Mouse (Mus musculus) thymus, adult 2 months (tissue): Measurements from ENCODE around the gene Ptpn1. TPM values are rescaled to one million over a fixed set of nuclear protein-coding genes. Genes with fewer than 3 reads are reported as not detected.

Experiments
- DNase-seq: peaks from one replicate; pipeline ENCODE4 v3.0.0; 2021
- H3K27ac ChIP-seq: fragments of 200-500 bp; 2 replicates; pipeline ENCODE4 v1.5.1; 2012; ENCODE audit warnings: low read length, control low read depth; ENCODE audit not compliant: control insufficient read depth, insufficient read depth
- H3K27me3 ChIP-seq: fragments of 200-500 bp; 2 replicates; pipeline ENCODE4 v1.6.1; 2012; ENCODE audit warnings: mild to moderate bottlenecking, low read length, moderate library complexity, mixed read lengths; ENCODE audit not compliant: control insufficient read depth, insufficient read depth
- H3K36me3 ChIP-seq: fragments of 200-500 bp; 2 replicates; pipeline ENCODE4 v1.6.1; 2012; ENCODE audit warnings: mild to moderate bottlenecking, low read length, moderate library complexity; ENCODE audit not compliant: control insufficient read depth, insufficient read depth
- H3K4me1 ChIP-seq: fragments of 200-500 bp; replicated peaks from 2 replicates; pipeline ENCODE4 v1.6.1; 2012; ENCODE audit warnings: low read length; ENCODE audit not compliant: control insufficient read depth, insufficient read depth
- H3K4me3 ChIP-seq: fragments of 200-500 bp; 2 replicates; pipeline ENCODE4 v1.5.1; 2012; ENCODE audit warnings: mild to moderate bottlenecking, low read length, control low read depth, moderate library complexity; ENCODE audit not compliant: control insufficient read depth, insufficient read depth
- CTCF ChIP-seq: fragments of 200-500 bp; IDR thresholded peaks from 2 replicates; pipeline ENCODE4 v1.5.1; 2012; ENCODE audit warnings: mild to moderate bottlenecking, control low read depth, low read length, moderate library complexity, borderline replicate concordance; ENCODE audit not compliant: control insufficient read depth, poor library complexity, insufficient read depth; ENCODE audit errors: extremely low read depth
- POLR2A ChIP-seq: fragments of 200-500 bp; IDR thresholded peaks from 2 replicates; pipeline ENCODE4 v1.6.1; 2012; ENCODE audit warnings: mild to moderate bottlenecking, low read length, control low read depth, moderate library complexity; ENCODE audit not compliant: control insufficient read depth, poor library complexity, insufficient read depth; ENCODE audit errors: extremely low read depth
- WGBS: fragments of 180-500 bp; shearing (Covaris S2); methylation state at CpG from one replicate; pipeline ENCODE4 v1.1.7; 2018; 5-methylcytosine and 5-hydroxymethylcytosine counted together
- polyA plus RNA-seq: library from polyadenylated mRNA; depleted of rRNA; stranded (reverse); fragments of >200 nt; gene quantifications from 2 replicates; pipeline ENCODE4 v1.2.3, GENCODE M21; 2012

Ptpn1 gene
- polyA plus RNA-seq, 1 experiment, result 97.8 TPM

GRCm38 (mm10) chr2:167920960-167921495 is 10.8 kb upstream of the Ptpn1 start:
- H3K36me3 ChIP-seq, result no peaks in the 10 kb centered on the region
- WGBS, result 85% methylated on average over 9 of the region's 9 CpGs
- no peak for DNase-seq
- 0 out of 2 replicates have a peak, but pooled peaks cover 2% of the 10 kb centered on the region for H3K4me1 ChIP-seq
- no peak overlapping the region for H3K27ac ChIP-seq
- no peak for TF ChIP-seq POLR2A
- no peak for TF ChIP-seq CTCF
- no peak overlapping the region for H3K4me3 ChIP-seq
- no peaks in the 10 kb centered on the region for H3K27me3 ChIP-seq

- no peak overlapping the region for H3K4me3 ChIP-seq
- no peak for DNase-seq
- H3K27ac ChIP-seq, result no peak overlapping the region
- WGBS, result 82% methylated on average over 8 of the region's 8 CpGs
- TF ChIP-seq CTCF, result no peak
- no peaks in the 10 kb centered on the region for H3K27me3 ChIP-seq
- no peaks in the 10 kb centered on the region for H3K36me3 ChIP-seq
- H3K4me1 ChIP-seq, result 0 out of 2 replicates have a peak, but pooled peaks cover 2% of the 10 kb centered on the region
Observed at GRCm38 (mm10) chr2:167921823-167922222, 10.0 kb upstream of the Ptpn1 start.

- DNase-seq, result no peak
- no peak overlapping the region for H3K4me3 ChIP-seq
- no peak overlapping the region for H3K27ac ChIP-seq
- 0 out of 2 replicates have a peak, but pooled peaks cover 2% of the 10 kb centered on the region for H3K4me1 ChIP-seq
- no peaks in the 10 kb centered on the region for H3K27me3 ChIP-seq
- no peak for TF ChIP-seq CTCF
- H3K36me3 ChIP-seq, result no peaks in the 10 kb centered on the region
- 95% methylated on average over 5 of the region's 5 CpGs for WGBS
Observed at GRCm38 (mm10) chr2:167924011-167924410, 7.8 kb upstream of the Ptpn1 start.

DNA sequence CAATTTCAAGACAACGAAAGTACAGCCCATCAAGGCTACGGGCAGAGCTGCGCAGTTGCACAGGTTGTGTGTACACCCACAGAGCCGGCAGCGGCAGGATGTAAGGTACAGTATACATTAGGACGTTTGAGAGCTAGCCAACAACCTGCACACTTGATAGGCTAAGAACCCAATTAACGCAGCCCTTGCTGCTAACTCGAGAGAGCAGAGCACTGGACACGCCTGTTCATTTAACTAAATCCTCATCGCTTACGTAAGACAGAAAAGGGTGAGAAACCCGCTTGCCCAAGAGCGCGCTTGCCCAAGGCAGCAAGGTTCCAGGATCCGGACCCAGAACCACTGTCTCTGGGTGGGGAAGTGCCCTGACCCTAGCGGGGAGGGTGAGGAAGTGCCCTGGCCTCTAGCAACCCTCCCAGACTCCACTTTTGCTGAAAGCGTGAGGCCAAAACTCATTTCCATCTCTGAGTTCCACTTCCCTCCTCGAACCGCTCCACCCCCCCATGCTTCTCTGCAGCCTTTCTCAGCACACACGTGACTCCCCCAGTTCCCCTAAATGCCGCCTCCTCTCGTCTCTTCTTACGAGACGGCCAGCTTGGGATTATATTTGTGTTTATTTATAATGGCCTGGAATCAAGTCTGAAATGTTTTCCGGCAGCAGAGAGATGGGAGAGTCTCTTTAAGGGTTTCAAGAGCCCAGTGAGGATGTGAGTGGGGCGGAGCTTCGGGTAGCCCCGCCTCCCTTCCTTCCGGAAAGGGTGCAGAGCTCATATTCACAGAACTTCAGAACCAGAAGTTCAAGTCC is 6.9 kb upstream of the Ptpn1 start:
- WGBS, result 2% methylated on average over 29 of the region's 29 CpGs
- TF ChIP-seq POLR2A, result no peak
- no peak for TF ChIP-seq CTCF
- no peaks in the 10 kb centered on the region for H3K36me3 ChIP-seq
- peak; percentile 88 for DNase-seq
- peak overlapping the region; percentile 53 for H3K4me3 ChIP-seq
- peak overlapping the region; percentile 46 for H3K27ac ChIP-seq
- 0 out of 2 replicates have a peak, but pooled peaks cover 2% of the 10 kb centered on the region for H3K4me1 ChIP-seq
- H3K27me3 ChIP-seq, result no peaks in the 10 kb centered on the region

DNA sequence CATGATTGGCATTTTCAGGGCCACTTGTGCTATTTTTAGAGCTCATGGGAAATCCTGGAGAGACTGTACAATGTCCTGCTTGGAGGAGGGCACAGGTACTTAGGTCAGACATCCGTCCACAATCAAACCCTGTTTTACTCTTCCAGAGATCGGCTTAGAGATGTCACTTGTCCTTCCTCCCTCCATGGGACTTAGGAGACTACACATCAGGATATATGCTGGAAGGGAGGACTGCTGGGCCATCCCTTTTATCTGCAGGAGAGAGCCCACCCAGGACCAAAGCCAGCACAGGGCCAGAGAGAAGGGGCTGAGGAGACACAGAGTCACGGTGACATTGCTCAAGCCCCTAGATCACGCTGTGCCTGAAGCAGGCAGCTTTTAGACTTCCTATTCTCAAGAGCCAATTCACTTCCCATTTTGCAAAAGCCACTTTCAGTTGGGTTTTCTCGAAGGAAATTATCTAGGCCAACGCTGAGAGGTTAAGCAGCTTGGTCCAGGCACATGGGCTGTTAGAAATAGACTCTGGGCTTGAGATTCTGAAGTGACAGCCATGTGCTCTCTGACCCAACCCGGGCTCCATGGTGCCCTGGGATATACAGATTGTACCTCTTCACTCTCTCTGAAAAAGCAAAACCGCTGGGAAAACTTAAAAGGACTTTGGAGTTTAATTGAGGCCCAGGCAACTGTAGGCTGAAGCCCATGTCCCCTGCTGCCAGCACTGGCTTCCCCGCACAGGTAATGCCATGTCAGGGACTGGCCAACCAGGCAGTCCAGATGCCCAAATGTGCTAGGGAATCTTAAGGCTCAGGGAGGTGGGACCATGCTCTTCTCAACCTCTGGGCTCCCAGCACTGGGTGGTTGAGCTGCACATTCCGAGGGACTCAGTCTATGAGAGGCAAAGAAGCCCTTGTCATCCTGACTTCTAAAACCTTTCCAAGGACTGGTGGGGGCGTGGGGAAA is 5.7 kb upstream of the Ptpn1 start:
- H3K36me3 ChIP-seq, result no peaks in the 10 kb centered on the region
- no peak for DNase-seq
- no peak overlapping the region for H3K4me3 ChIP-seq
- H3K4me1 ChIP-seq, result peaks cover 3% of the 10 kb centered on the region; the same call in 1 of the 2 replicates
- no peak for TF ChIP-seq CTCF
- TF ChIP-seq POLR2A, result no peak
- H3K27me3 ChIP-seq, result no peaks in the 10 kb centered on the region
- WGBS, result 66% methylated on average over 11 of the region's 11 CpGs
- no peak overlapping the region for H3K27ac ChIP-seq

GRCm38 (mm10) chr2:167928002-167928526 is 3.8 kb upstream of the Ptpn1 start:
- 90% methylated on average over 4 of the region's 4 CpGs for WGBS
- no peaks in the 10 kb centered on the region for H3K36me3 ChIP-seq
- H3K27ac ChIP-seq, result no peak overlapping the region
- no peaks in the 10 kb centered on the region for H3K27me3 ChIP-seq
- no peak overlapping the region for H3K4me3 ChIP-seq
- TF ChIP-seq CTCF (no peak), POLR2A (no peak)
- DNase-seq, result no peak
- H3K4me1 ChIP-seq, result peaks cover 14% of the 10 kb centered on the region

- DNase-seq, result no peak
- no peaks in the 10 kb centered on the region for H3K27me3 ChIP-seq
- no peak overlapping the region for H3K4me3 ChIP-seq
- TF ChIP-seq CTCF (no peak), POLR2A (no peak)
- WGBS, result 100% methylated on average over 3 of the region's 3 CpGs
- peaks cover 16% of the 10 kb centered on the region for H3K4me1 ChIP-seq
- H3K27ac ChIP-seq, result no peak overlapping the region
- no peaks in the 10 kb centered on the region for H3K36me3 ChIP-seq
Observed at GRCm38 (mm10) chr2:167928972-167929371, 2.9 kb upstream of the Ptpn1 start.
